Mouse (Mus musculus) small intestine, adult 2 months (tissue): ENCODE results near the gene Rasl2-9. TPM values are rescaled to one million over a fixed set of nuclear protein-coding genes. Genes with fewer than 3 reads are reported as not detected.
"Not testable (repeated sequence)": the region's sequence is repeated elsewhere in the genome, so short reads cannot be mapped to it uniquely, and the experiment has no call there.

Experiments used
- H3K27ac ChIP-seq: fragments of 200-500 bp; 2 replicates; pipeline ENCODE4 v1.5.1; 2012; ENCODE audit warnings: low read depth, low read length, control low read depth, inconsistent platforms; ENCODE audit not compliant: insufficient read depth
- H3K27me3 ChIP-seq: fragments of 200-500 bp; 2 replicates; pipeline ENCODE4 v1.6.1; 2012; ENCODE audit warnings: mild to moderate bottlenecking, moderate library complexity, low read length, inconsistent platforms; ENCODE audit not compliant: control insufficient read depth, insufficient read depth
- H3K36me3 ChIP-seq: fragments of 200-500 bp; 2 replicates; pipeline ENCODE4 v1.6.1; 2012; ENCODE audit warnings: mild to moderate bottlenecking, low read length, control low read depth, inconsistent platforms; ENCODE audit not compliant: control insufficient read depth, insufficient read depth
- H3K4me1 ChIP-seq: fragments of 200-500 bp; 2 replicates; pipeline ENCODE4 v1.6.1; 2012; ENCODE audit warnings: low read length, inconsistent platforms, mixed read lengths; ENCODE audit not compliant: control insufficient read depth, insufficient read depth, insufficient read length
- H3K4me3 ChIP-seq: fragments of 200-500 bp; 2 replicates; pipeline ENCODE4 v1.5.1; 2012; ENCODE audit warnings: low read depth, mild to moderate bottlenecking, control low read depth, inconsistent platforms, low read length, moderate library complexity
- CTCF ChIP-seq: fragments of 200-500 bp; IDR thresholded peaks from 2 replicates; pipeline ENCODE4 v1.5.1; 2012; ENCODE audit warnings: low read depth, mild to moderate bottlenecking, control low read depth, inconsistent platforms, low read length, moderate library complexity, mixed read lengths; ENCODE audit not compliant: insufficient replicate concordance, insufficient read length; ENCODE audit errors: extremely low read depth
- POLR2A ChIP-seq: fragments of 200-500 bp; IDR thresholded peaks from 2 replicates; pipeline ENCODE4 v1.6.1; 2012; ENCODE audit warnings: low read depth, mild to moderate bottlenecking, control low read depth, inconsistent platforms, low read length, moderate library complexity
- WGBS: fragments of 180-500 bp; shearing (Covaris S2); methylation state at CpG from one replicate; pipeline ENCODE4 v1.1.7; 2018; 5-methylcytosine and 5-hydroxymethylcytosine counted together
- polyA plus RNA-seq: library from polyadenylated mRNA; depleted of rRNA; stranded (reverse); fragments of >200 nt; gene quantifications from 2 replicates; pipeline ENCODE4 v1.2.3, GENCODE M21; 2012; rRNA removed

Rasl2-9 gene
- polyA plus RNA-seq, 1 experiment: 0.43 TPM

GRCm38 (mm10) chr7:5080815-5081214, 44.9 kb downstream of the Rasl2-9 start:
- no peaks in the 10 kb centered on the region for H3K27me3 ChIP-seq
- WGBS: 2% methylated on average over 6 of the region's 6 CpGs
- H3K36me3 ChIP-seq: peaks cover 42% of the 10 kb centered on the region
- H3K27ac ChIP-seq: peak overlapping the region; percentile 87
- H3K4me1 ChIP-seq: peaks cover 24% of the 10 kb centered on the region
- TF ChIP-seq CTCF (no peak), POLR2A (no peak)
- peak overlapping the region; percentile 91 for H3K4me3 ChIP-seq

- no peak for TF ChIP-seq CTCF
- 0 out of 2 replicates have a peak, but pooled peaks have one; percentile 10 for TF ChIP-seq POLR2A
- Histone ChIP-seq H3K4me1 (peaks cover 20% of the 10 kb centered on the region), H3K4me3 (peak within 1 kb of the TSS; percentile 91), H3K36me3 (peaks cover 40% of the 10 kb centered on the region), H3K27ac (peak within 1 kb of the TSS; percentile 87), H3K27me3 (no peaks in the 10 kb centered on the region)
- under 1% methylated on average over 81 of the region's 81 CpGs for WGBS
These were observed 45.6 kb downstream of the Rasl2-9 start, which contains the start of gene Epn1 for GRCm38 (mm10) chr7:5080010-5080751. Gene Epn1, plus strand, starts transcription at chr7:5080235.

- peak overlapping the region; percentile 91 for H3K4me3 ChIP-seq
- WGBS: 41% methylated on average over 10 of the region's 13 CpGs
- peaks cover 40% of the 10 kb centered on the region for H3K36me3 ChIP-seq
- H3K27me3 ChIP-seq: not testable (repeated sequence)
- H3K4me1 ChIP-seq: peaks cover 14% of the 10 kb centered on the region
- H3K27ac ChIP-seq: peak overlapping the region; percentile 77
These were observed 46.3 kb downstream of the Rasl2-9 start for GRCm38 (mm10) chr7:5079365-5080009.

GRCm38 (mm10) chr7:5076931-5077330, 48.8 kb downstream of the Rasl2-9 start:
- Histone ChIP-seq H3K4me3 (no peak overlapping the region), H3K36me3 (peaks cover 56% of the 10 kb centered on the region), H3K27me3 (no peaks in the 10 kb centered on the region), H3K4me1 (peaks cover 1% of the 10 kb centered on the region; the same call in 1 of the 2 replicates), H3K27ac (no peak overlapping the region)
- TF ChIP-seq CTCF (no peak), POLR2A (no peak)
- WGBS: 59% methylated on average over 2 of the region's 2 CpGs

- Histone ChIP-seq H3K27me3 (no peaks in the 10 kb centered on the region), H3K4me1 (peaks cover 1% of the 10 kb centered on the region; the same call in 1 of the 2 replicates), H3K27ac (no peak overlapping the region), H3K36me3 (peaks cover 73% of the 10 kb centered on the region), H3K4me3 (no peak overlapping the region)
- TF ChIP-seq POLR2A (no peak), CTCF (no peak)
- WGBS: 89% methylated on average over 5 of the region's 5 CpGs
These were observed 50.8 kb downstream of the Rasl2-9 start for GRCm38 (mm10) chr7:5074984-5075383.

Other genes with a start within 250 kb of the Rasl2-9 start
- 13.4 and 15.5 TPM in 2 replicates for gene Isoc2a, start 248.8 kb downstream of the Rasl2-9 start, polyA plus RNA-seq
- gene Gm36210, start 219.4 kb downstream of the Rasl2-9 start, polyA plus RNA-seq: not detected in 2 replicates
- 15.7 and 41.4 TPM in 2 replicates for gene Zfp628, start 210.7 kb downstream of the Rasl2-9 start, polyA plus RNA-seq
- gene Nat14, start 203.9 kb downstream of the Rasl2-9 start, polyA plus RNA-seq: 4.3 and 6.2 TPM in 2 replicates
- gene Ssc5d, start 200.2 kb downstream of the Rasl2-9 start, polyA plus RNA-seq: 3.3 and 4.5 TPM in 2 replicates
- 0.06 and 0.11 TPM in 2 replicates for gene Sbk2, start 161.5 kb downstream of the Rasl2-9 start, polyA plus RNA-seq
- gene Sbk3, start 154.8 kb downstream of the Rasl2-9 start, polyA plus RNA-seq: not detected in 2 replicates
- 24.7 and 52.4 TPM in 2 replicates for gene Zfp579, start 129.8 kb downstream of the Rasl2-9 start, polyA plus RNA-seq
- 25.2 and 51.0 TPM in 2 replicates for gene Zfp524, start 111.5 kb downstream of the Rasl2-9 start, polyA plus RNA-seq
- 14.5 and 31.4 TPM in 2 replicates for gene Fiz1, start 111.3 kb downstream of the Rasl2-9 start, polyA plus RNA-seq
- gene Gm44973, start 110.5 kb downstream of the Rasl2-9 start, polyA plus RNA-seq: 0.35 TPM in 1 of 2 replicates, not detected in the other
- 20.0 and 37.3 TPM in 2 replicates for gene Zfp865, start 105.6 kb downstream of the Rasl2-9 start, polyA plus RNA-seq
- gene Ccdc106, start 105.4 kb downstream of the Rasl2-9 start, polyA plus RNA-seq: 0.76 and 0.81 TPM in 2 replicates
- not detected in 2 replicates for gene 4632433K11Rik, start 91.8 kb downstream of the Rasl2-9 start, polyA plus RNA-seq
- gene Zfp784, start 87.5 kb downstream of the Rasl2-9 start, polyA plus RNA-seq: 3.2 and 7.7 TPM in 2 replicates
- gene Zfp580, start 74.4 kb downstream of the Rasl2-9 start, polyA plus RNA-seq: 12.2 and 17.6 TPM in 2 replicates
- gene U2af2, start 63.8 kb downstream of the Rasl2-9 start, polyA plus RNA-seq: 76.6 and 150 TPM in 2 replicates
- gene Epn1, start 45.7 kb downstream of the Rasl2-9 start, polyA plus RNA-seq: 240 and 483 TPM in 2 replicates
- gene Rfpl4, start 9.0 kb downstream of the Rasl2-9 start, polyA plus RNA-seq: not detected in 2 replicates
- not detected in 2 replicates for gene Vmn1r55, start 23.7 kb upstream of the Rasl2-9 start, polyA plus RNA-seq
- gene Vmn1r56, start 70.8 kb upstream of the Rasl2-9 start, polyA plus RNA-seq: not detected in 2 replicates
- not detected in 2 replicates for gene Vmn1r57, start 92.5 kb upstream of the Rasl2-9 start, polyA plus RNA-seq
- not detected in 2 replicates for gene Gm5065, start 224.6 kb upstream of the Rasl2-9 start, polyA plus RNA-seq
- not detected in 2 replicates for gene Nlrp2, start 225.1 kb upstream of the Rasl2-9 start, polyA plus RNA-seq